Comparison of ENCODE assay signal across 11 mouse cellular contexts in the genomic region with DNA sequence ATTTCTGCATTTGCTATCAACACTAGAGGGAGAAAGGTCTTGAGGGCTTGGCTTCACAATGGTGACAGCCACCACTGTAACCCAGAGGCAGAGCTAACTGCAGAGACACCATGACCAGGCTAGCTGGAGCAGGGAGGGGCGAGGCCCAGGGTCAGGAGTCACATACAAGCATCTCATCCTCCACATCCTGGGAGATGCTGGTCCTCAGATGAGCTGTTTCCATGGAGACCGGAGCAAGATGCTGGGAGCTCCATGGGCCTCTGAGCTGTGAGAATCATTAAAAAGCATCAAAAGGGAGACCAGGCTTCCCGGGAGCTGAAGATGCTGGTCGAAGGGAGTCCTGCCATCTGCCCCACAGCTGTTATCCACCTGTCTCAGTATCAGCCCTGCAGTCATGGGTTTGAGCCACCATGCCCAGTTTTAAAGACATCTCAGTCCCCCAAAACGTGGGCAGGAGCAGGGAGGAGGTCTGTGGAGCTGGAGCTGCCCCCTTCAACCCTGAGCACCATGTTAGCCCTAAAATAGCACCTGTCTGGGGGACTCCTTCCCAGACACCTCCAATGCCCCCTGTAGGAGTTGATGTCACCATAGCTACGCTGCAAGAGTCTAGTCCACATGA. TPM values are rescaled to one million over a fixed set of nuclear protein-coding genes. Genes with fewer than 3 reads are reported as not detected.
DNase-seq lines count a peak whose midpoint lies in the region; ATAC-seq and TF ChIP-seq lines count a peak whose summit lies in the region.
"Had no signal": no experiment of that assay in that cellular context is flagged by ENCODE, and none has a peak within 500 bp of the region (broad histone marks: within the 10 kb centered on the region; RNA-seq: fewer than 3 reads in every experiment).

No protein-coding gene starts in this region.

- H3K9ac ChIP-seq in forebrain, embryonic 11.5 days (ENCODE audit: low read length), result no peak overlapping the region
- peak overlapping the region; percentile 49 for H3K9ac ChIP-seq in hindbrain, embryonic 13.5 days
- peak overlapping the region; percentile 30; the same call in 1 of the 2 replicates for H3K9ac ChIP-seq in midbrain, embryonic 16.5 days (ENCODE audit: low read depth, low read length)
- no peak overlapping the region for H3K9ac ChIP-seq in lung, postnatal 0 days (replicated peaks; ENCODE audit: low read depth)
- H3K9ac ChIP-seq: heart, embryonic 12.5 days; liver, embryonic 12.5 days had no signal

- no peak for ATAC-seq in forebrain, embryonic 11.5 days (replicated peaks; ENCODE audit: low FRiP score)
- no peak for ATAC-seq in hindbrain, embryonic 13.5 days (ENCODE audit: low FRiP score)
- peak; percentile 36; the same call in 1 of the 2 replicates for ATAC-seq in midbrain, embryonic 16.5 days
- no peak for ATAC-seq in lung, postnatal 0 days
- ATAC-seq: liver, embryonic 12.5 days had no signal

- peaks cover 32% of the 10 kb centered on the region for H3K4me1 ChIP-seq in forebrain, embryonic 10.5 days
- H3K4me1 ChIP-seq in forebrain, embryonic 11.5 days (replicated peaks; ENCODE audit: control insufficient read depth, insufficient read depth, low read length), result peaks cover 2% of the 10 kb centered on the region; the same call in 1 of the 2 replicates
- peaks cover 39% of the 10 kb centered on the region for H3K4me1 ChIP-seq in hindbrain, embryonic 13.5 days (replicated peaks)
- peaks cover 30% of the 10 kb centered on the region for H3K4me1 ChIP-seq in midbrain, embryonic 16.5 days (ENCODE audit: control insufficient read depth, insufficient read depth, low read length)
- H3K4me1 ChIP-seq in lung, postnatal 0 days (ENCODE audit: insufficient read depth, low read depth, low read length), result no peaks in the 10 kb centered on the region

- H3K27ac ChIP-seq in forebrain, embryonic 10.5 days, result 0 out of 2 replicates have a peak overlapping the region, but pooled peaks have one; percentile 32
- H3K27ac ChIP-seq in forebrain, embryonic 11.5 days (ENCODE audit: low read depth, low read length), result no peak overlapping the region
- peak overlapping the region; percentile 74 for H3K27ac ChIP-seq in hindbrain, embryonic 13.5 days
- peak overlapping the region; percentile 83 for H3K27ac ChIP-seq in midbrain, embryonic 16.5 days (ENCODE audit: low read length)
- no peak overlapping the region for H3K27ac ChIP-seq in lung, postnatal 0 days (ENCODE audit: low read length)
- H3K27ac ChIP-seq: liver, embryonic 12.5 days; stomach, postnatal 0 days had no signal

- H3K9me3 ChIP-seq in forebrain, embryonic 10.5 days, result no peaks in the 10 kb centered on the region
- no peaks in the 10 kb centered on the region for H3K9me3 ChIP-seq in forebrain, embryonic 11.5 days (ENCODE audit: control insufficient read depth, low read length)
- no peaks in the 10 kb centered on the region for H3K9me3 ChIP-seq in hindbrain, embryonic 13.5 days
- H3K9me3 ChIP-seq in midbrain, embryonic 16.5 days (replicated peaks; ENCODE audit: control insufficient read depth, low read length, poor library complexity, severe bottlenecking), result no peaks in the 10 kb centered on the region
- no peaks in the 10 kb centered on the region for H3K9me3 ChIP-seq in lung, postnatal 0 days (ENCODE audit: low read length)
- H3K9me3 ChIP-seq: heart, embryonic 12.5 days; liver, embryonic 12.5 days had no signal

- TF ChIP-seq EP300 in lung, postnatal 0 days (IDR thresholded peaks at IDR 0.05), result no peak

- DNase-seq in forebrain, embryonic 10.5 days (ENCODE audit: extremely low spot score, low spot score), result no peak
- no peak for DNase-seq in forebrain, embryonic 11.5 days (ENCODE audit: low spot score)
- peak; percentile 78 for DNase-seq in brain, adult 2 months (ENCODE audit: low read depth, low spot score)
- no peak for DNase-seq in layer of hippocampus, adult 11-12 months (ENCODE audit: low spot score)
- no peak for DNase-seq in lung, postnatal 0 days (ENCODE audit: low spot score)
- no peak for DNase-seq in left cerebral cortex, postnatal 10 days (ENCODE audit: extremely low spot score in 1 of 2, low spot score in 2 of 2)

- H3K4me2 ChIP-seq in forebrain, embryonic 11.5 days (ENCODE audit: low read depth, low read length, severe bottlenecking), result no peak overlapping the region
- no peak overlapping the region for H3K4me2 ChIP-seq in hindbrain, embryonic 13.5 days
- peak overlapping the region; percentile 22; the same call in 1 of the 2 replicates for H3K4me2 ChIP-seq in midbrain, embryonic 16.5 days (ENCODE audit: low read length)
- H3K4me2 ChIP-seq in lung, postnatal 0 days (replicated peaks; ENCODE audit: low read depth, low read length), result no peak overlapping the region
- H3K4me2 ChIP-seq: heart, embryonic 12.5 days; liver, embryonic 12.5 days had no signal

- no peak for TF ChIP-seq CTCF in lung, postnatal 0 days (IDR thresholded peaks at IDR 0.05)

- intact Hi-C loops in left cerebral cortex, postnatal 10 days (cut with DNase I), result no loop called here

- H3K27me3 ChIP-seq in forebrain, embryonic 10.5 days (ENCODE audit: poor library complexity, severe bottlenecking), result peaks cover 32% of the 10 kb centered on the region
- peaks cover 10% of the 10 kb centered on the region for H3K27me3 ChIP-seq in forebrain, embryonic 11.5 days (ENCODE audit: control insufficient read depth, insufficient read depth, low read length)
- H3K27me3 ChIP-seq in hindbrain, embryonic 13.5 days, result no peaks in the 10 kb centered on the region
- no peaks in the 10 kb centered on the region for H3K27me3 ChIP-seq in midbrain, embryonic 16.5 days (ENCODE audit: control insufficient read depth, insufficient read depth, low read depth, low read length)
- H3K27me3 ChIP-seq in lung, postnatal 0 days (replicated peaks; ENCODE audit: insufficient read depth, low read length), result 0 out of 2 replicates have a peak, but pooled peaks cover 6% of the 10 kb centered on the region

- peaks cover 36% of the 10 kb centered on the region for H3K36me3 ChIP-seq in forebrain, embryonic 10.5 days (replicated peaks)
- no peaks in the 10 kb centered on the region; the same call in 1 of the 2 replicates for H3K36me3 ChIP-seq in forebrain, embryonic 11.5 days (ENCODE audit: control insufficient read depth, insufficient read depth, low read length)
- peaks cover 38% of the 10 kb centered on the region for H3K36me3 ChIP-seq in hindbrain, embryonic 13.5 days
- H3K36me3 ChIP-seq in midbrain, embryonic 16.5 days (ENCODE audit: control insufficient read depth, insufficient read depth, low read length), result peaks cover 26% of the 10 kb centered on the region
- peaks cover 18% of the 10 kb centered on the region for H3K36me3 ChIP-seq in lung, postnatal 0 days (ENCODE audit: insufficient read depth, low read length)

- no peak overlapping the region for H3K4me3 ChIP-seq in forebrain, embryonic 10.5 days
- H3K4me3 ChIP-seq in forebrain, embryonic 11.5 days (ENCODE audit: low read depth, low read length), result no peak overlapping the region
- no peak overlapping the region for H3K4me3 ChIP-seq in hindbrain, embryonic 13.5 days
- no peak overlapping the region for H3K4me3 ChIP-seq in midbrain, embryonic 16.5 days (ENCODE audit: low read depth, low read length)
- no peak overlapping the region for H3K4me3 ChIP-seq in lung, postnatal 0 days (ENCODE audit: low read depth, low read length)
- H3K4me3 ChIP-seq: heart, embryonic 12.5 days; liver, embryonic 12.5 days had no signal

- 76% methylated on average over 6 of the region's 6 CpGs for WGBS in forebrain, embryonic 10.5 days
- 68% methylated on average over 6 of the region's 6 CpGs for WGBS in forebrain, embryonic 11.5 days
- WGBS in hindbrain, embryonic 13.5 days, result 48% methylated on average over 6 of the region's 6 CpGs
- 32% methylated on average over 6 of the region's 6 CpGs for WGBS in midbrain, embryonic 16.5 days
- 58% methylated on average over 6 of the region's 6 CpGs for WGBS in lung, postnatal 0 days

RNA-seq across cellular contexts. Expression of gene Celf5, which starts 2.0 kb away (rescaled TPM):
- polyA plus RNA-seq in forebrain, embryonic 10.5 days (2016; fragmentation: Nextera tagmentation; extraction: Ambion mirVana), result 3.1 and 5.6 TPM in 2 replicates
- polyA plus RNA-seq in forebrain, embryonic 11.5 days (2014; fragmentation: Nextera tagmentation; extraction: Ambion mirVana), result 9.7 and 19.6 TPM in 2 replicates
- polyA plus RNA-seq in hindbrain, embryonic 13.5 days (2015; fragmentation: Nextera tagmentation; extraction: Ambion mirVana), result 61.3 and 69.0 TPM in 2 replicates
- polyA plus RNA-seq in midbrain, embryonic 16.5 days (2015; fragmentation: Nextera tagmentation; extraction: Ambion mirVana), result 88.3 and 103 TPM in 2 replicates
- polyA plus RNA-seq in lung, postnatal 0 days (2015; fragmentation: Nextera tagmentation; extraction: Ambion mirVana), result 0.08 and 0.11 TPM in 2 replicates
- total RNA-seq in left cerebral cortex, postnatal 10 days (2021), result 100 to 1,000 TPM; 287 to 297 TPM

RNA-seq across cellular contexts. Expression of gene Ncln, which starts 11.6 kb away (rescaled TPM):
- 88.2 and 90.4 TPM in 2 replicates for polyA plus RNA-seq in forebrain, embryonic 10.5 days (2016; fragmentation: Nextera tagmentation; extraction: Ambion mirVana)
- 71.8 and 72.3 TPM in 2 replicates for polyA plus RNA-seq in forebrain, embryonic 11.5 days (2014; fragmentation: Nextera tagmentation; extraction: Ambion mirVana)
- polyA plus RNA-seq in hindbrain, embryonic 13.5 days (2015; fragmentation: Nextera tagmentation; extraction: Ambion mirVana), result 56.0 and 62.1 TPM in 2 replicates
- 61.1 and 61.3 TPM in 2 replicates for polyA plus RNA-seq in midbrain, embryonic 16.5 days (2015; fragmentation: Nextera tagmentation; extraction: Ambion mirVana)
- polyA plus RNA-seq in lung, postnatal 0 days (2015; fragmentation: Nextera tagmentation; extraction: Ambion mirVana), result 40.7 and 46.7 TPM in 2 replicates
- total RNA-seq in left cerebral cortex, postnatal 10 days (2021), result 100 to 1,000 TPM in 1 of 2 experiments, 10 to 100 TPM in 1; 94.8 to 102 TPM

RNA-seq across cellular contexts. Expression of gene S1pr4, which starts 15.4 kb away (rescaled TPM):
- 0.32 and 0.33 TPM in 2 replicates for polyA plus RNA-seq in forebrain, embryonic 10.5 days (2016; fragmentation: Nextera tagmentation; extraction: Ambion mirVana)
- polyA plus RNA-seq in forebrain, embryonic 11.5 days (2014; fragmentation: Nextera tagmentation; extraction: Ambion mirVana), result 0.36 and 0.68 TPM in 2 replicates
- polyA plus RNA-seq in hindbrain, embryonic 13.5 days (2015; fragmentation: Nextera tagmentation; extraction: Ambion mirVana), result 0.93 and 0.95 TPM in 2 replicates
- polyA plus RNA-seq in midbrain, embryonic 16.5 days (2015; fragmentation: Nextera tagmentation; extraction: Ambion mirVana), result 0.44 and 0.58 TPM in 2 replicates
- 19.0 and 19.3 TPM in 2 replicates for polyA plus RNA-seq in lung, postnatal 0 days (2015; fragmentation: Nextera tagmentation; extraction: Ambion mirVana)
- total RNA-seq in left cerebral cortex, postnatal 10 days (2021), result under 1 TPM; 0.18 to 0.28 TPM

RNA-seq across cellular contexts. Expression of gene Nfic, which starts 29.1 kb away (rescaled TPM):
- polyA plus RNA-seq in forebrain, embryonic 10.5 days (2016; fragmentation: Nextera tagmentation; extraction: Ambion mirVana), result 7.3 and 8.6 TPM in 2 replicates
- 10.5 and 10.8 TPM in 2 replicates for polyA plus RNA-seq in forebrain, embryonic 11.5 days (2014; fragmentation: Nextera tagmentation; extraction: Ambion mirVana)
- 21.3 and 22.4 TPM in 2 replicates for polyA plus RNA-seq in hindbrain, embryonic 13.5 days (2015; fragmentation: Nextera tagmentation; extraction: Ambion mirVana)
- polyA plus RNA-seq in midbrain, embryonic 16.5 days (2015; fragmentation: Nextera tagmentation; extraction: Ambion mirVana), result 15.4 and 17.2 TPM in 2 replicates
- 73.6 and 83.9 TPM in 2 replicates for polyA plus RNA-seq in lung, postnatal 0 days (2015; fragmentation: Nextera tagmentation; extraction: Ambion mirVana)
- total RNA-seq in left cerebral cortex, postnatal 10 days (2021), result 10 to 100 TPM; 40.7 to 44.6 TPM

RNA-seq across cellular contexts. Expression of gene Gna15, which starts 39.5 kb away (rescaled TPM):
- polyA plus RNA-seq in forebrain, embryonic 10.5 days (2016; fragmentation: Nextera tagmentation; extraction: Ambion mirVana), result 0.84 and 1.1 TPM in 2 replicates
- 0.45 and 0.68 TPM in 2 replicates for polyA plus RNA-seq in forebrain, embryonic 11.5 days (2014; fragmentation: Nextera tagmentation; extraction: Ambion mirVana)
- polyA plus RNA-seq in hindbrain, embryonic 13.5 days (2015; fragmentation: Nextera tagmentation; extraction: Ambion mirVana), result 1.2 and 1.7 TPM in 2 replicates
- 0.80 and 0.87 TPM in 2 replicates for polyA plus RNA-seq in midbrain, embryonic 16.5 days (2015; fragmentation: Nextera tagmentation; extraction: Ambion mirVana)
- polyA plus RNA-seq in lung, postnatal 0 days (2015; fragmentation: Nextera tagmentation; extraction: Ambion mirVana), result 4.2 and 4.6 TPM in 2 replicates
- total RNA-seq in left cerebral cortex, postnatal 10 days (2021), result 1 to 10 TPM; 2.3 to 2.9 TPM

Comparison
In these comparisons a context has a peak if more than half of its experiments do, and no peak if none do; other contexts are left out.
1. H3K27ac ChIP-seq: peak in forebrain, embryonic 10.5 days (single experiment), hindbrain, embryonic 13.5 days (single experiment) and midbrain, embryonic 16.5 days (single experiment); none in forebrain, embryonic 11.5 days (single experiment) and lung, postnatal 0 days (single experiment).
2. H3K9ac ChIP-seq: peak in hindbrain, embryonic 13.5 days (single experiment) and midbrain, embryonic 16.5 days (single experiment); none in forebrain, embryonic 11.5 days (single experiment) and lung, postnatal 0 days (single experiment).
3. RNA of gene S1pr4, which starts 15.4 kb away (polyA plus RNA-seq): 19.0 to 19.3 TPM in lung, postnatal 0 days; 0.93 to 0.95 TPM in hindbrain, embryonic 13.5 days, 0.36 to 0.68 TPM in forebrain, embryonic 11.5 days, 0.44 to 0.58 TPM in midbrain, embryonic 16.5 days and 0.32 to 0.33 TPM in forebrain, embryonic 10.5 days; every median in the first group is over 10 times any median in the second.